Mouse (Mus musculus) heart, postnatal 0 days (tissue): ENCODE measurements at regions not wholly inside any gene's neighbourhood (a gene's known extent, or its start where the extent isn't known, plus 50 kb on each side); places are given as distances from the start of the nearest gene placed in this dataset.

Experiments
- ATAC-seq: fragments of 200-750 bp; cut with Nextera tagmentation; 2 replicates; pipeline ENCODE4 v1.8.0; 2017; ENCODE audit warnings: low read depth, moderate number of reproducible peaks, moderate library complexity; ENCODE audit not compliant: insufficient read depth
- DNase-seq: peaks from one replicate; pipeline ENCODE4 v3.0.0-alpha.2; 2016; ENCODE audit warnings: low spot score
- H3K27ac ChIP-seq: fragments of 300-500 bp; sonication (generic); 2 replicates; pipeline ENCODE4 v1.5.1; 2014; ENCODE audit warnings: low read depth, mild to moderate bottlenecking
- H3K27me3 ChIP-seq: fragments of 300-500 bp; sonication (generic); 2 replicates; pipeline ENCODE4 v1.6.1; 2014; ENCODE audit warnings: low read length, mixed read lengths; ENCODE audit not compliant: control insufficient read depth, insufficient read depth
- H3K36me3 ChIP-seq: fragments of 300-500 bp; sonication (generic); replicated peaks from 2 replicates; pipeline ENCODE4 v1.6.1; 2014; ENCODE audit warnings: low read length, mixed read lengths; ENCODE audit not compliant: control insufficient read depth, insufficient read depth
- H3K4me1 ChIP-seq: fragments of 300-500 bp; sonication (generic); 2 replicates; pipeline ENCODE4 v1.6.1; 2014; ENCODE audit warnings: antibody characterized with exemption; ENCODE audit not compliant: control insufficient read depth, insufficient read depth
- H3K4me2 ChIP-seq: fragments of 300-500 bp; sonication (generic); 2 replicates; pipeline ENCODE4 v1.6.1; 2014; ENCODE audit warnings: low read depth, mild to moderate bottlenecking, low read length, moderate library complexity
- H3K4me3 ChIP-seq: fragments of 300-500 bp; sonication (generic); 2 replicates; pipeline ENCODE4 v1.5.1; 2014; ENCODE audit warnings: low read depth, low read length
- H3K9ac ChIP-seq: fragments of 300-500 bp; sonication (generic); replicated peaks from 2 replicates; pipeline ENCODE4 v1.6.1; 2014; ENCODE audit warnings: low read depth, low read length, mixed read lengths
- H3K9me3 ChIP-seq: fragments of 300-500 bp; sonication (generic); replicated peaks from 2 replicates; pipeline ENCODE4 v1.6.1; 2016; ENCODE audit warnings: low read length; ENCODE audit not compliant: control insufficient read depth
- CTCF ChIP-seq: IDR thresholded peaks from 2 replicates; pipeline ENCODE4 v1.5.1; 2016; ENCODE audit warnings: antibody characterized with exemption, control low read depth, low read depth
- EP300 ChIP-seq: IDR thresholded peaks from 2 replicates; pipeline ENCODE4 v1.6.1; 2016; ENCODE audit warnings: antibody characterized with exemption, low read depth
- WGBS: fragments of 180-500 bp; shearing (Covaris S2); extraction: QIAGEN DNeasy Blood & Tissue Kit; methylation state at CpG from one replicate; pipeline ENCODE4 v1.1.7; 2014; 5-methylcytosine and 5-hydroxymethylcytosine counted together

- DNase-seq (peak; percentile 25), ATAC-seq (no peak; the same call in 1 of the 2 replicates)
- no peak overlapping the region for H3K27ac ChIP-seq
- TF ChIP-seq EP300 (no peak), CTCF (no peak)
- H3K27me3 ChIP-seq, result no peaks in the 10 kb centered on the region
- H3K4me1 ChIP-seq, result no peaks in the 10 kb centered on the region
- no peaks in the 10 kb centered on the region for H3K36me3 ChIP-seq
- H3K4me2 ChIP-seq, result no peak overlapping the region
- H3K4me3 ChIP-seq, result no peak overlapping the region
- 51% methylated on average over 1 of the region's 1 CpGs for WGBS
- no peak overlapping the region for H3K9ac ChIP-seq
- H3K9me3 ChIP-seq, result no peaks in the 10 kb centered on the region
These were observed 184.3 kb downstream of the Vgll3 start for GRCm38 (mm10) chr16:65999343-65999742.

- H3K9me3 ChIP-seq, result no peaks in the 10 kb centered on the region
- no peaks in the 10 kb centered on the region for H3K4me1 ChIP-seq
- ATAC-seq (no peak), DNase-seq (no peak)
- H3K4me2 ChIP-seq, result no peak overlapping the region
- H3K27me3 ChIP-seq, result no peaks in the 10 kb centered on the region
- no peak overlapping the region for H3K27ac ChIP-seq
- WGBS, result 64% methylated on average over 6 of the region's 6 CpGs
- no peak overlapping the region for H3K4me3 ChIP-seq
- H3K36me3 ChIP-seq, result no peaks in the 10 kb centered on the region
- TF ChIP-seq CTCF (no peak), EP300 (no peak)
- no peak overlapping the region for H3K9ac ChIP-seq
These were observed 185.7 kb downstream of the Vgll3 start for GRCm38 (mm10) chr16:66000728-66001273.

DNA sequence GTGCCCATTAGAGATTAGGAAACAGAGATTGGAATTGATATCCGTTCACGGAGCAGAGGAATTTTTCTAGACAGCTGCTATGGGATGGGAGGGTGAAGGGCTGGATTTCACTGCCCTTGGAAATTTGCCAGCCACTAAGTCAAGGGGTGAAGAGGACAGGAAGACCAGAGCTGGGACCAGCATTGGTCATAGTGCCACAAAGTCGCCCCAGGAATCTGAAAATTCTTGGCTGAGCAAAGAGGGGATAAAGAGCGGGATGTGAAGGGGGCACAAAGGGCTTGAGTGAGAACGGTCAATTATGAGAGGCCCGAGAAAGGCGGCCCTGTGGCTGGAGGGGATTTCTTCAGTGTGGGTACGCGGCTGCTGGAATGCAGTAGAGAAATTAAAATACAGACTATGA lies 189.6 kb downstream of the Vgll3 start:
- Histone ChIP-seq H3K4me1 (no peaks in the 10 kb centered on the region), H3K27me3 (no peaks in the 10 kb centered on the region), H3K4me3 (no peak overlapping the region), H3K4me2 (peak overlapping the region; percentile 36), H3K9me3 (no peaks in the 10 kb centered on the region), H3K27ac (no peak overlapping the region), H3K36me3 (no peaks in the 10 kb centered on the region), H3K9ac (no peak overlapping the region)
- 44% methylated on average over 9 of the region's 9 CpGs for WGBS
- TF ChIP-seq EP300, result no peak
- no peak for TF ChIP-seq CTCF
- ATAC-seq (no peak), DNase-seq (no peak)

DNA sequence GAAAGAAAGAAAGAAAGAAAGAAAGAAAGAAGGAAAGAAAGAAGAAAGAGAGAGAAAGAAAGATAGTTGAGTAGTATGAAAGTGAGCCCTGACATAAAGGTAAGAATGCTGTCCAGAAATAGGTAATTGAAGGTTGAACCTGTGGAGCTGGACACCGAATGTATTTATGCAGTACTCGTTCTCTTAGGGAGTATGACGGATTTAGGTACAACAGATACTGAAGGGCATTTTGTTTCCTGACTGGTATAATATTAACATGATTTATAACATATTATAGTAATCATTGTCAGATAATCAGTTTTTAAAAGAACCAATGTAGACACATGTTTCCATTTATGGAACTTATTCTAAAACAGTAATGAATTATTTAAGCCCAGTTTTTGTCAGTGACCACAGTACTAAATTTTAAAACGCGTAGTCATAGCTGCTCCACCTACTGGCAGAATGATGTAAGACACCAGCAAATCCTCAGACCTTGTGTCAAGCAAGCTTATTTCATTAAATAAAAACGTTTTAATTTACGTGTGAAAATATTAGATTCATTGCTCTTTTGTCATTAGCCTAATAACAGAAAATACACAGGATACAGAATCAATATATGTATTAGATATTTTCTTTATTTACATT lies 191.0 kb downstream of the Vgll3 start:
- ATAC-seq (no peak), DNase-seq (peak; percentile 47)

DNA sequence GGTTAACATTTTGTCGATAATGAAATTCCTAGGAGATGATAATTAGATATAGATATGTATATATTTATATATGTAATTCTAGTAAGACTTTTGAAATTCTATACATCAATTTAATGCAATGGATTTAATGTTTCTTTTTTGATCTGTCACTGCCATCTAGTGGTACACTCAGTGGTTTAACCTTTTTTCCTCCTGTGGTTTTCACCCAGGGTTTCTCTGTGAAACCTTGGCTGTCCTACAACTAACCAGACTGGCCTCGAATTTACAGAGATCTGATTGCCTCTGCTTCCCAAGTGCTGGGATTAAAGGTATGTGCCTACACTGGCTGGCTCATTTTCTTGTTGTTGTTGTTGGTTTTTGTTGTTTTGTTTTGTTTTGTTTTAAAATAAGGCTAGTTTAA lies 198.6 kb downstream of the Vgll3 start:
- WGBS, result 13% methylated on average over 2 of the region's 2 CpGs
- Histone ChIP-seq H3K9me3 (no peaks in the 10 kb centered on the region), H3K27ac (no peak overlapping the region), H3K27me3 (no peaks in the 10 kb centered on the region), H3K4me1 (no peaks in the 10 kb centered on the region), H3K9ac (no peak overlapping the region), H3K4me2 (no peak overlapping the region), H3K4me3 (no peak overlapping the region), H3K36me3 (no peaks in the 10 kb centered on the region)
- DNase-seq (no peak), ATAC-seq (no peak)
- TF ChIP-seq EP300 (no peak), CTCF (peak; percentile 52)

More for the DNA sequence above, 191.0 kb downstream of the Vgll3 start:
- H3K27me3 ChIP-seq, result no peaks in the 10 kb centered on the region
- no peaks in the 10 kb centered on the region for H3K9me3 ChIP-seq
- no peak overlapping the region for H3K4me2 ChIP-seq
- WGBS, result 39% methylated on average over 7 of the region's 7 CpGs
- TF ChIP-seq CTCF (peak; percentile 58), EP300 (no peak)
- H3K9ac ChIP-seq, result no peak overlapping the region
- H3K4me3 ChIP-seq, result no peak overlapping the region
- H3K4me1 ChIP-seq, result no peaks in the 10 kb centered on the region
- H3K27ac ChIP-seq, result no peak overlapping the region
- no peaks in the 10 kb centered on the region for H3K36me3 ChIP-seq
